Mouse (Mus musculus): Measurements from ENCODE around the gene Spout1. TPM values are rescaled to one million over a fixed set of nuclear protein-coding genes. Genes with fewer than 3 reads are reported as not detected.

The Spout1 gene
- polyA plus RNA-seq, 1 experiment from 2014 or later, result 60.0 TPM

Other genes starting within 250 kb of the Spout1 start
- 78.1 and 78.8 TPM in 2 replicates for gene Gle1, start 243.0 kb downstream of the Spout1 start, polyA plus RNA-seq (2015; fragmentation: Nextera tagmentation; extraction: Ambion mirVana)
- 172 and 185 TPM in 2 replicates for gene Sptan1, start 212.9 kb downstream of the Spout1 start, polyA plus RNA-seq (2015; fragmentation: Nextera tagmentation; extraction: Ambion mirVana)
- gene Wdr34, start 129.6 kb downstream of the Spout1 start, polyA plus RNA-seq (2015; fragmentation: Nextera tagmentation; extraction: Ambion mirVana), result 59.6 and 62.3 TPM in 2 replicates
- 448 and 482 TPM in 2 replicates for gene Set, start 121.1 kb downstream of the Spout1 start, polyA plus RNA-seq (2015; fragmentation: Nextera tagmentation; extraction: Ambion mirVana)
- 2.8 and 3.8 TPM in 2 replicates for gene Pkn3, start 100.8 kb downstream of the Spout1 start, polyA plus RNA-seq (2015; fragmentation: Nextera tagmentation; extraction: Ambion mirVana)
- 18.9 and 19.0 TPM in 2 replicates for gene Zdhhc12, start 84.8 kb downstream of the Spout1 start, polyA plus RNA-seq (2015; fragmentation: Nextera tagmentation; extraction: Ambion mirVana)
- gene Zer1, start 53.9 kb downstream of the Spout1 start, polyA plus RNA-seq (2015; fragmentation: Nextera tagmentation; extraction: Ambion mirVana), result 14.4 and 15.1 TPM in 2 replicates
- gene Tbc1d13, start 44.7 kb downstream of the Spout1 start, polyA plus RNA-seq (2015; fragmentation: Nextera tagmentation; extraction: Ambion mirVana), result 12.5 and 13.2 TPM in 2 replicates
- 12.1 and 13.8 TPM in 2 replicates for gene Endog, start 7.0 kb downstream of the Spout1 start, polyA plus RNA-seq (2015; fragmentation: Nextera tagmentation; extraction: Ambion mirVana)
- gene Kyat1, start 27.4 kb upstream of the Spout1 start, polyA plus RNA-seq (2015; fragmentation: Nextera tagmentation; extraction: Ambion mirVana), result 15.9 and 16.8 TPM in 2 replicates
- gene Lrrc8a, start 59.3 kb upstream of the Spout1 start, polyA plus RNA-seq (2015; fragmentation: Nextera tagmentation; extraction: Ambion mirVana), result 61.6 and 62.2 TPM in 2 replicates
- 0.39 and 0.40 TPM in 2 replicates for gene Gm28035, start 62.1 kb upstream of the Spout1 start, polyA plus RNA-seq (2015; fragmentation: Nextera tagmentation; extraction: Ambion mirVana)
- gene Phyhd1, start 87.7 kb upstream of the Spout1 start, polyA plus RNA-seq (2015; fragmentation: Nextera tagmentation; extraction: Ambion mirVana), result 5.7 and 7.7 TPM in 2 replicates
- not detected in 2 replicates for gene Gm28038, start 102.6 kb upstream of the Spout1 start, polyA plus RNA-seq (2015; fragmentation: Nextera tagmentation; extraction: Ambion mirVana)
- 30.6 and 32.3 TPM in 2 replicates for gene Dolk, start 107.9 kb upstream of the Spout1 start, polyA plus RNA-seq (2015; fragmentation: Nextera tagmentation; extraction: Ambion mirVana)
- gene Nup188, start 107.9 kb upstream of the Spout1 start, polyA plus RNA-seq (2015; fragmentation: Nextera tagmentation; extraction: Ambion mirVana), result 23.6 and 27.9 TPM in 2 replicates
- 147 and 158 TPM in 2 replicates for gene Sh3glb2, start 180.9 kb upstream of the Spout1 start, polyA plus RNA-seq (2015; fragmentation: Nextera tagmentation; extraction: Ambion mirVana)
- 29.4 and 30.2 TPM in 2 replicates for gene Miga2, start 185.8 kb upstream of the Spout1 start, polyA plus RNA-seq (2015; fragmentation: Nextera tagmentation; extraction: Ambion mirVana)
- gene Dolpp1, start 213.8 kb upstream of the Spout1 start, polyA plus RNA-seq (2015; fragmentation: Nextera tagmentation; extraction: Ambion mirVana), result 54.7 and 56.6 TPM in 2 replicates
- 18.5 and 21.9 TPM in 2 replicates for gene Crat, start 237.4 kb upstream of the Spout1 start, polyA plus RNA-seq (2015; fragmentation: Nextera tagmentation; extraction: Ambion mirVana)
- gene Ptpa, start 237.6 kb upstream of the Spout1 start, polyA plus RNA-seq (2015; fragmentation: Nextera tagmentation; extraction: Ambion mirVana), result 128 and 134 TPM in 2 replicates

All from midbrain, embryonic 13.5 days (tissue).